Mouse (Mus musculus) cerebellum, postnatal 25 days (tissue): ENCODE results near the gene Arfgap2.

Experiments
- DNase-seq, 2 experiments: peaks; one replicate each; pipeline ENCODE4 v3.0.0; 2021; ENCODE audit warnings: mixed read lengths in 2 of 2

Gene Arfgap2

DNA sequence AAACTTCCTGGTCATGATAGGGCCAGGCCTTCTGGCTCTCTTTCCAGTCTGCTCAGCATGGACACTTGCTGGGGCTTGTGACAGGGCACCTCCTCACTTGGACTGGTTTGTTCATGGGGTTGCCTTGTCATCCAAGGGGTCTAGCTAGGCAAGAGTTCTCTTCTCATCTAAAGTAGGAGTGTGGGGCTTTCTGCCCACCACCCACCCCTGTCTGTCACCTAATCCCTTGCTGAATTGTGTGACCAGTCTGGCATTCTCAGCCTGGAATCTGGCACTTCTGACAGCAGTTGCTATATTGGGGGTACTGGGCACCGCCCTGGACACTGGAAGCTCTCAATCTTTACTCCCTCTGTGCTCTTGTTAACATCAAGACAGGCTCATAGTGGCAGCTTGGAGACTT, 5.3 kb upstream of the Arfgap2 start:
- no peak for DNase-seq

DNA sequence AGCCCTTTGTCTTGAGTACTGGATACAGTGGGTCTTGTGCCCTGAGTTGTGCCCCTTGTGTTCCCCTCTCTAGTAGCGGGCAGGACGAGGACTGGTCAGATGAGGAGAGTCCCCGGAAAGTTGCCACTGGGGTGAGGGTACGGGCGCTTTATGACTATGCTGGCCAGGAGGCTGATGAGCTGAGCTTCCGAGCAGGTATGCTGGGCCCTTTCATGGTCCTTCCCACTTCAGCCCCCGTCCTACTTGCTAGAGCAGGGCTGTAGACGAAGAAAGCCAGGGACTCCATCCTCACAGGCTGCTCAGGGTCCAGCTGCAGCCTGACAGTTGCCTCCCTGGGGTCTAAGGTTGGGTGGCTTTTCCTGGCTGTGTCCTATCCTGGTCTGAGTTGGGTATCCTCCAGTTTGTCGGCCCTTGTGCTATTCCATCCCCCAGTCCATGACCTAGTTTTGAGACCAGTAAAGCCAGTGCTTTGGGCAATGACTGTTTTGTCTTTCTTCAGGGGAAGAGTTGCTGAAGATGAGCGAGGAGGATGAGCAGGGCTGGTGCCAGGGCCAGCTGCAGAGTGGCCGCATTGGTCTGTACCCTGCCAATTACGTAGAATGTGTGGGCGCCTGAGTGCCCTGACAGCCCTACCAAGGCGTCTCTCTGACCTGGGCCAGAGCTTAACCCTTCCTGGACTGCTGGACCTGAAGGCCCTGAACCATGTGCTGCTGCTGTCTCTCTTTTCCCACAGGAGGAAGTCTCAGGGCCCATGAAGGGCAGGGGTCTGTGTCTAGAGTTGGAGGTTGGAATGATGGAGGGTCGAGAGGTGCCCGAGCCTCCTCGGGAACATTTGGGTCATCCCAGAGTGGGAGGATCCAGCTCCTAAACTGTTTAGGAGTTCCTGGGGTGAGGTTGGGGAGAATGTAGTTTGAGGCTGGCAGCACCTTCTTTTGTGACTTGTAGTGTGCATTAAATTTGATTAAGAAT, 798 bp upstream of the Arfgap2 start:
- peak in 1 of 2 experiments; percentile 20 for DNase-seq

DNA sequence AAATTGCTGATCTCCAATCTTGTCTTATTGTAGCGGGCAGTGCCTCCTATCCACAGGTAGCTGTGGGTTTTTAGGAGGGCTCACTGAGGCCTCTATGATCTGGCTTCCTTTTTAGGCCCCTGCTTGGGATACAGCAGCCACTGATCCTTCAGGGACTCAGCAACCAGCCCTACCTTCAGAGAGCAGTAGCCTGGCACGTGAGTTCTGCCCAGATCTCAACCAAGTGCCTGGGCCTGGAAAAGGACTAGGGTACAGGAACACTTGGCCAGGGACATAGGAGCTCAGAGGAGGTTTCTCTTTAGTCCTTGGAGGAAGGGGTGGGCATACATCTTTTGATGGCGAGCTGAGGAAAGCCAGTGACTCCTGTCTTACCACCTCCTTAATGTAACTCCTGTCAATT, 3.3 kb downstream of the Arfgap2 start:
- DNase-seq: no peak

DNA sequence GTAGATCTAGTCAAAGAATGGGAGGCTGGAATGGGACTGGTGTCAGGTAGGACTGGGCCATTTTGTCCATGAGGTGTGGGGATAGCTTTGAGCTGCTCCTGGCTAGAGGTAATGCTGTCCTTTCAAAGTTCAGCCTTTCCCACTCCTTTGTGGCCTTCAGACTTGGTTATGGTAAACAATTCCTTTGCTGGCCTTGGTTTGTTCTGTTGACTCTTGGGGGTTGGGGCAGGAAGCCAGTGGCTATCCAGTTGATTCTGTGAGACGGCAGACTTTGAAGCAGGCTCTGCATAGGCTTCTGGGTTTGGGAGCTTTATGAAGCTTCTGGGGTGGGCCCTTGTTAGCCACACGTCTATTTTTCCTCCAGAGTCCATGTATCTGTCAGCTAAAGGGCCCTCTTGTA, 3.9 kb downstream of the Arfgap2 start:
- peak in 1 of 2 experiments; percentile 9 for DNase-seq

DNA sequence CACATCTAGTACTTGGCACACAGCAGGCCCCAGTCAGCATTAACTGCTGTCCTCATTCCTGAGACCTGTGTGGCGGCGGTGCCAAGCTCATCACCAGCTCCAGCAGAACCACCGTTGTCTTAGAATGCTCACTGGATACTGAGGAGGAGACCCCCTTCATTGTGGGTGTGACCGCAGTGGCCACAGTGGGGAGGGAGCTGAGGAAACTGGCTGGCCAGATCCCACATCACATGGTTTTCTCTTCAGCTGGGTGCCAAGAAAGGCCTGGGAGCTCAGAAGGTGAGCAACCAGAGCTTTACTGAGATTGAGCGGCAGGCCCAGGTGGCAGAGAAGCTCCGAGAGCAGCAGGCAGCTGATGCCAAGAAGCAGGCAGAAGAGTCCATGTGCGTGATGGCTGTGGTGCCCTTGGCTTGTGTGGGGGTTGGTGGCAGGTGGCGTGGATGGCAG, 4.9 kb downstream of the Arfgap2 start:
- peak; percentile 84 to 87 for DNase-seq

DNA sequence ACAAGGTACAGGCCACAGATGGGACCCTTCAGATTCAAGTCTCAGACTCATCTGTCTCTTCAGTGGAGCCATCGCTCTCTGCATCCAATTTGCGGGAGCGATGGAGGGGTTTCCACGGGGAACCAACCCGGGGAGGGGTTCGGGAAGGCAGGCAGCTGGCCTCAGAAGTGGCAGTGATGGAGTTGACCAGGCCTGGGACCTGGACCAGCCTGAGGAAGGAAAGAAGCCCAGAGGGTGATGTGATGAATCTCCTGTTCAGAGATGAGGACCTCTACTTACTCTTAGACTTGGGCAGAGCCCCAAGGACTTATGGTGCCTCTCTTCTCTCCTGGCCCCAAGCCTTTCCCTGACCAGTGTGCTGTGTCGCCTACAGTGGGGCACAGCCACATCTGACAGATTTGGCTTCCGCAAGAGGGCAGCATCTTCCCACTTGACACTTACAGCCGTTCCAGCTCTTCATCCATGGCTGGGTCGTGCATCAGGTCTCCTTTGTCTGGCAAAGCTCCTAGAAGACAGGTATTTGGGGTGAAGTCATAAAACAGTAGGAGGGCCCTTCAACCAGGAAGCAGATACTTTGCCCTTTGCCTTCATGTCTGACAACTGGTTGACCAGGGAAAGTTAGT, 14.1 kb downstream of the Arfgap2 start:
- peak; percentile 74 to 83 for DNase-seq

DNA sequence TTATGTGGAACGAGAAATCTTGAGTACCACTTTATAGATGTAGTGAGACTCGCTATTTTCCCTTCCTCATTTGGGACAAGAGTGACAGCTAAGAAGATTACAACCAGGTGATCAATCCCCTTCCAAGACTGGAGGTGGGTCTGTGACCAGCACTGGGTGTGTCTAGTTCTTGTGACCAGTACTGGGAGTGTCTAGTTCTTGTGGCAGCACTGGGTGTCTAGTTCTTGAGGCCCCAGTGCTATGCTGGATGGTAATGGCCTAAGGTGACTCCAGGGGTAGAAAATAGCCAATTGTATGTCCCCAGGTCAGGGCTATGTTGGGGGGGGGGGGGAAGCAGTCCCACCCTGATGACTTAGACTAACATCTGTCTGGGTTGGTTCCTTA, 14.6 kb downstream of the Arfgap2 start:
- no peak for DNase-seq

DNA sequence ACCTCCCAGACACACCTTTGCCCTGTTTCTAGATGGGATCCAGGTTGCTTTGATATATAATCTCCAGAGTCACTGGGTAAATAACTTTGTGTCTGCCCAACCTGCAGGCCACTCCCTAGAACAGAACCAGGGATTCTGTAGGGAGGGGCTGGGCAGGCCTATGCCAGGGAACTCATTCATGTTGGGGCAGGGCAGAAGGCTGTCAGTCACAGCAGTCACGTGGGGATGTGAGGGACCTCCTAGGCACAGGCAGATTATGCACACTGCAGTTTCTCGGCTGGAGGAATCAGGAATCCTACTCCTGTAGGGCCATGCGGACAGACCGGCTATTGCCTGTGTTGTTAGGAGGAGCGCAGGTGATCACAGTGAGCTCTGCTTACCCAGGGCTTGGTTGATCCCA, 16.6 kb downstream of the Arfgap2 start:
- no peak for DNase-seq

DNA sequence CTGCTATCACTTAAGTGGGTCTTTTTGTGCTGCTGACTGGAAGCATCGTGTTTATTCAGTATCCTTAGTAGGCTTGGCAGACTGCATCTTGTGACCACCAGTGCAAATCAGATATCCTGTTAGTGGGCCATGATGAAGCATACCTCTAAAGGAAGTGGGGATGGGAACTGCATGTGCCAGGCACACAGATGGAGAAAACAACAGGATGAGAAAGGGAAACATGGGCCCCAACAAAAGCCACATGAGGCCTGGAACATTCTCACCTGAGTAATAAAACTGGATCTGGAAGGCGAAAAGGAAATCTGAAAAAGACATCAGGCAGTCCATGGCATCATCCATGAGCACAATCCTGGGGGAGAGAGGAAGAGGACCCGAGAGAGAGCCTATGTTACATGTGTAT, 19.2 kb downstream of the Arfgap2 start:
- no peak for DNase-seq

DNA sequence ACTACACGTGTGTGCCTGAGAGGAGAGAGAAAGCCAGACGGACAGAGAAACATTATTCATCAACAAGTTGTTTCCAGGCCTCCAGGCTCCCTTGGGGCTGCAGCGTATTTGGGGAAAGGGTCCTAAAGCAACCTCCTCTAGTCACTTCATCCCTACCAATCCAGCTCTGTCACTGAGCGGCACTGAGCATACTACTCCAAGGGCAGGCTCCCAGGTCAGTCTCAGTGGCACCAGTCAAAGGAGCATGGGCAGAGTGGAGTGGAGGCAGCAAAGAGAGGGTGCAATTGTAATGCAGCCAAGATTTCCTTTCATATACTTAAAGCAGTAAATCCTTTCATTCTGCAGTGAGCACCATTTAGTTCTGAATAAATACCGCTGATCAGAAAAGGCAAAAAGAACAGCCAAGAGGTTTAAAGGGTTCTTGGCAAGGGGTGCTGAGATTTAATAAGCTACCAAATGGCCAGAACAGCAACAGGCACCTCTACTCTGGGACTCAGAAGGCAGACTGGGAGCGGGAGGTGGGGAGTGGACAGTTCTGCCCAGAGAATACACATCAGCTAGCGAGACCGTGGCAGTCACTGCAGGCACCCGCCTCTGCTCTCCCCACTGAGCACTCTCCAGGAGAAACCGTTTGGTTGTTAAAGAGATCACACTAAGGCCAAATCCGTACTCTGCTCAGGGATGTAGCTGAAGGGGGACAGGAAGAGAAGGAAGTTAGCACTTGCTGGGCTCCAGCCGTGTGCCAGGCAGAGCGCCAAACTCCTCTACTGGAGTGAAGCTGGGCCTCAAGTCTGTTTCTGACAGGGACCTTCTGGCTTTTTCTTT, 19.8 kb downstream of the Arfgap2 start:
- peak; percentile 86 to 90 for DNase-seq

DNA sequence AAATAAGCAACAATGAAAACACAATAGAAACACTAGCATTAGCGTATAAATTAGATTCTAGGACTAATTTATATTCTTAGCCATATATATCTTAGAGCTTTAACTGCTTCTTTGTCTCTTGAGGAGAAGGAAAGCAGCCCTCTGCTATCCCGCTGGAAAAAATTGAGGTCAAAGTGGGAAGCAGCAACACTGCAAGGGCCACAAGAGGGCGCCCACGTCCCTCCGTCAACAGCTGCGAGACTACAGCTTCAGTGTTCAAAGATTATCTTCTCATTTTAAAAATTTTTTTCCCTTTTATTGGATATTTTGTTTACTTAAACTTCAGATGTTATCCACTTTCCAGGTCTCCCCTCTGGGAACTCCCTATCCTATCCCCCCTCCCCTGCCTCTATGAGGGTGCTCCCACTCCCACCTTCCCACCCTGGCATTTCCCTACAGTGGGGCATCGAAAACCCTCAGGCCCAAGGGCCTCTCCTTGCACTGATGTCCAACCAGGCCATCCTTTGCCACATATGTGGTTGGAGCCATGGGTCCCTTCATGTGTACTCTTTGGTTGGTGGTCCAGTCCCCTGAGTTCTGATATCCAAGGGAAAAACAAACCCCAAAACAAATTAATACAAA, 21.2 kb downstream of the Arfgap2 start:
- DNase-seq: peak; percentile 87 to 94

DNA sequence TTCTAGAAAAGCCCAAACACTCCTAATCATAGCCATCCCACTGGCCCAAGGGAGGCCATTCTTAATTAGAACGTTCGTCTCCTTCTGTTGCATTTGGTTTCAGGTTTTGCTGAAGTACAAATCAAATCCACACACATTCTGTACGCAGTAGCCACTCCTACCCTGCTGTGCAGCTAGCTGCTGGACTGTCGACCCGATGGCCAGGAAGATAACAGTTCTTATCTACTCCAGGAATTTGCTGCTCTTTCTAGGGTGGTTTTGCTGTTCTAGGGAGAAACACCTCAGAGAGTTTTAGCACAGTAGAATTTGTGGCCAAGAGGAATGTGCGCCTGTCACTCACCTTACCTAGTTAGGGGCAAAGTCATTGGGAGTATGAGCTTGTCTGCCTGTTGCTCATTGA, 22.8 kb downstream of the Arfgap2 start:
- DNase-seq: no peak

DNA sequence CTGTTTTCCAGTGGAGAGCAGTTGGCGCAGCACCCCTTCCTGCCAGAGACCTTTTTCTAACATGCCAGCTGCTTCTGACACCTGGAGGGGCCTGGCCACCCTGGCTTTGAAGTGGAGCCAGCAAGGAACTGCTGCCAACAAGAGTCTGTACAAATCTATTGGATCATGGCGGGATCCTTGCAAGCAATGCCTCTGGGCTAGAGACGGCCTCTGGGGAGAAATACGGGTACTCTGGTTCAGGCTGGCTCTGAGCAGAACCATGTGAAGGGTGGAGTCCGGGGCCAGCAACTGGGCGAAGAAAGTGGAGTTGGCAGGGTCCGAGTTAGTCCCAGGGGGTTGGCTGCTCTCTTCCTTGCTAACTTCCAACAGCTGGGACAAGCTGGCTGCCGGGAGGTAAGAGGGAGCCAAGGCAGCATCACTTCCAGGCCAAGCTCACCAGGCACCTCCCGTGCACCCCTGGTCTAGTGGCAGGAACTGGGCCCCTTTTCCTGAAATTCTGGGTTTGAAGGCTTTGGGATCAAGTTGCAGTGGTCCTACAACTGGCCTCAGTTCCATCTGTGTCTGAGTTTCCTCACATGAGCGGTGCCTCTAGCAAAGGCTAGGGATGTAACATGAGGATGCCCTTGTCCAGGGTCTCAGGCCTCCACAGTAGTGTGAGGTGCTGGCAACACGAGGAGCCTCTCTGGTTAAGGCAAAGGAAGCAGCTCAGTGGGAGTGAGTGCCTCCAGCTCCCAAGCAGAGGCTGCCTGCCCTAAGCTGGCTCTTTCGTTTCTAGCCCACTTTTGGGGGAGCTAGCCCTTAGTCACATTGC, 26.6 kb downstream of the Arfgap2 start:
- no peak for DNase-seq

DNA sequence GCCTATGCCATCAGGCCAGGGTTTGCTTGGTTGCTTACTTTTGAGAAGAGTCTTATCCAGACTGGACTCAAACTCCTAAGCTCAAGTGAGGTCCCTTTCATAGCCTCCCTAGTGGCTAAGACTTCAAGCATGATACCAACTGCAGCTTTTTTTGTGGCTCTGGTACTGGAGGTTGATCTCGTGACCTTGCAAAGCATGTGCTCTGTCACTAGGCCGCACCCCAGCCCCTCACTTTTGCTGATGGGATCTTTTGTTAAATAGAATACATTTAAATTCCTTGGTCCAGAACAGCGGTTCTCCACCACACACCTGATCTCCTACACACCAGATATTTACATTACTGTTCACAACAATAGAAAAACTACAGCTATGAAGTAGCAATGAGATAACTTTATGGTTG, 29.5 kb downstream of the Arfgap2 start:
- DNase-seq: no peak

DNA sequence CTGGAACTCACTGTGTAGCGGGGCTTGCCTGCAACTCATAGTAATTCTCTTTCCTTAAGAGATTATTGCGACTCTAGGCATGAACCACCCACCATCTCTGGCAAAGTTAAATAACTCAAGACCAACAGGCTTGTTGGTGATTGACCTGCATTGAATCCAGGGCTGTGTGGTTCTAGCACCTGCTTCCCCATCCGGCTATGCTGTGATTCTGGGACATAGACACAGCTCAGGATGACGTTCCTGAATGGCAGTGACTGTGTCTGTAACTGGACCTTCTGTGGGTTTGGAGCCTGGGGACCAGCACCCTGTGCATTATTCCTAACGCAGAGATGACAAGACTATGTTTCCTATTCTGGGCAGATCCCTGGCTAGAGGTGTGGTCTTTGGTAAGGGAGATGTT, 31.1 kb downstream of the Arfgap2 start:
- no peak for DNase-seq

DNA sequence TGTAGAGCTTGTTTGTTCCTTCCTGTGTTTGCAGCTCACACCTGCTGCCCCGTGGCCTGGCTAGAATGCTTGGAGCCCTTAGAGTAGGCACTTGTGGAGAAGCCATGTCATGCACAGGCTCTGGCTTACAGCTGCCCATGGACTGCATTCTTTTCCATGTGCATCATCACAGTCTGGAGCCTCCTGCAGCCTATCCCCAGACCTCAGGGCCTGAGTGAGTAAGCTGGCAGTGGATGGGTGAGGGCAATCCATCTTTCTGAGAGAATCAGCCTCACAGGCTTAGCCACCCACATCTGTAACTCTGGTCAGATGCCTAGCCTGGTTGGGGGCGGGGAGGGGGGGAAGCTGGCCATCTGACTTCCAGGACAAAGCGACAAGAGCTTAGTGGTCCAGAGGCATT, 34.4 kb downstream of the Arfgap2 start:
- no peak for DNase-seq

DNA sequence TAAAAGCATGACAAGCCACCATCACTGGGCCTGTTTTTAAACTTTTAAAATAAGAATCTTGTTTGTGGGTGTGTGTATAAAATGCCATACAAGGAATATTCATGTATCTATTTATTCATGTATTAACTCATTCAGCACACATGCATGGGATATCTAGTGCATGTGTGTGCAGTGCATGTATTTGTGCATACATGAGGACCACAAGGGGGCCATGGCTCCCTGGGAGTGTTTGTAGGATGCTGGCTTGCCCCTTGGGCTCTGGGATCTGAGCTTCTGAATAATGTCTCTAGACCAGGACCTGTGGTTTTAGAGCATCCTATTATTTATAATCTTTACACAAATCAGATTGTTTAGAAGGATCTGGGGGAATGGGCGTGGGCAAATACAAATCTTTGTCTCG, 36.0 kb downstream of the Arfgap2 start:
- no peak for DNase-seq

DNA sequence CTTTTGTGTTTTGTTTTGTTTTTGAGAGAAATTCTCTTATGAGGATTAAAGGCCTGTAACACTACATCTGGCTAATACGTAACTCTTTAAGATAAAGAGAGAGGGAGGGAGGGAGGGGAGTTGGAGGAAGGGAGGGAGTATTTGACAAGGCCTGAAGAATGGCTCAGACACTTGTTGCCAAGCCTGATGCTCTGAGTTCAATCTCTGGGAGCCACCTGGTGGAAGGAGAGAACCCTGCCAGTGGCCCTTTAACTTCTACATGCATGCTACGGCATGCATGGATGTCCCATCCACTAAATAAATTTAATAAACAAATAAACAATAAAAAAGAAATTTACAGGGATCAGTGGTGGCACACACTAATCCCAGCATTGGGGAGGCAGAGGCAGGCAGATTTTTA, 37.1 kb downstream of the Arfgap2 start:
- DNase-seq: no peak

DNA sequence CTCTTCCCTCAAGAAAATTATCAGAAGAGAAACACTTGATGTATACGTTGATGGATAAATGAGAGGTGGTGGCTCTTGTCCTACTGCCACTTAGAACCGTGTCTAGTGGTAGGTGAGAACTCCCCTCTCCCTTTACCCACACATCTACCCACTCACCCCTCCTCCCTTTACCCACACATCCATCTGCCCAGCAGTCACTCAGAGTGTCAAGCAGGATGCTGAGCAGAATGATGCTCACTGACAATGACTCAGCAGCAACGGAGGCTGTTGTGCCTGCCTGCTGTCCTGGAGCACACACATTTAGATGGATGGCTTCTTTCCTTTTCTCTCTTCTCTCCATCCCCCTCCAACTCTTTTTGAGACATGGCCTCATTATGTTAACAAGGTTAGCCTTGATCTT, 38.1 kb downstream of the Arfgap2 start:
- DNase-seq: no peak

DNA sequence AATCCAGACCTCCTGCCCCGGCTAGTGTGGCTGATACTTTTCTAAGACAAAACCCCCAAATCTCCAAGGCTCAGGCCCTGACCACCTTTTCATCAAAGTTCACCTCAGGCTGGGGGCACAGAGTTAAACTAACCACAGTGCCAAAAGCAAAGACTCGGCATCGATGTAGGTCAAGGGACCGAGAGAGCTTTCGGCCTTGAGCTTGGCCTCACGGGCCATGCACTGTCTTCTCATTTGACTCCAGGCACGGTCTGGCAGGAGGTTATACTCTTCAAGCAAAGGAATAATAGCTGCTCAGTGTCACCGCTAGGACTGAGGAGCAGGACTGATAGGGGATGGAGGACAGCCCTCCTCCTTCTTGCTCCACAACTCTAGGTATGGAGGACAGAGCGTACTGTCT, 41.2 kb downstream of the Arfgap2 start:
- no peak for DNase-seq

DNA sequence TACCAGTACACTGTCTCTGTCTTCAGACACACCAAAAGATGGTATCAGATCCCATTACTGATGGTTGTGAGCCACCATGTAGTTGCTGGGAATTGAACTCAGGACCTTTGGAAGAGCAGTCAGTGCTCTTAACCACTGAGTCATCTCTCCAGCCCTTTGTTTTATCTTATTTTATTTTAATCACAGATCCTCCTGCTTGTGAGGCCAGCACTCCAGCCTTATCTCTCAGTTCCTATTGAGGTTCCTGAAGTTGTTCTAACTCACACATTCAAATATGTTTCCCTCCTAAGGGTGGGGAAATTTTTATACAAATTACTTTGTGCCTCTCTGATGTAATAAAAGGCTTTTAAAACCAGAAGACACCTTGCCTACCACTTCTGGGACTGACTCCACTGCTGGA, 41.8 kb downstream of the Arfgap2 start:
- DNase-seq: no peak

DNA sequence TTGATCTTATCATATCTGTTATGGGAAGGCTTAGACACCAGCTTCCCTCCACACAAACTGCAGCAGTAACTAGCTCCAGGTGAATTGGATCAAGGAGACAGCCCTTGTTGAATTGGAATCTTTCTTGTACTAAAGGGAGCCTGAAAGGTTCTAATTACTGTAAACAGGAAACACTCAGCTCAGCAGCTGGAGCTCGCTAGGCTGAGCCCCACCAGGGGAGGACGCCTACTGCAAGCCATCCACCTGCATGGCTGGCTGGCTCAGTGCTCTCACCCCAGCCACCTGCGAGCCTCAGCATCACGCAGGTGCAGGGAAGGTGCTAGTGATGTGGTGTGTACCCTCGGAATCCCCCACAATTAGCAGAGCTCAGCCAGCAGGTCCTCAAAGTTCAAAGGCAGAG, 43.9 kb downstream of the Arfgap2 start:
- DNase-seq: no peak
